Mouse (Mus musculus) thymus, postnatal 25 days (tissue): ENCODE measurements around the gene Nr1h2.
A peak's percentile ranks its signal among the peaks of the same experiment; 100 is the strongest.

Experiments used
- DNase-seq: peaks from one replicate; pipeline ENCODE4 v3.0.0; 2022

Nr1h2 gene

DNA sequence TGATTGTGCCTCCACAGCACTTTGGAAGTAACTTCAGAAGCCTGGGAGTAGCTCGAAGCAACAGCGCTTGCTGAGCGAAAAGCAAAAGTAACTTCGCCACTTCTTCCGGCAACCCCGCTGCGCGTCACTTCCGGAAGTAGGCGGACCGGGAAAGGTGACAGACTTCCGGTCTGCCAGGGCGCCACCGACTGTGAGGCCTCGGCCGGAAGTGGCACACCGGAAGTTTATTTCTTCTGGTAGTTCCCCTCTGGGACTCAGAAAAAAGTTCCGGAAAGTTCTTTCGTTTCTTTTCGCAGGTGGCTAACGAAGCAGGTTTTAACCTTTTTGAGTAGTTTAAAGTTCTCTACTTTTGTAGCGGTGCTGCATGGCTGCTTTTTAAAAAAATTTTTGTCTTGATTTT lies at the start of gene Nr1h2:
TSS of gene Nr1h2 (minus strand) at position 126 of the 400 bp plus-strand sequence.
- DNase-seq = peak; percentile 96

DNA sequence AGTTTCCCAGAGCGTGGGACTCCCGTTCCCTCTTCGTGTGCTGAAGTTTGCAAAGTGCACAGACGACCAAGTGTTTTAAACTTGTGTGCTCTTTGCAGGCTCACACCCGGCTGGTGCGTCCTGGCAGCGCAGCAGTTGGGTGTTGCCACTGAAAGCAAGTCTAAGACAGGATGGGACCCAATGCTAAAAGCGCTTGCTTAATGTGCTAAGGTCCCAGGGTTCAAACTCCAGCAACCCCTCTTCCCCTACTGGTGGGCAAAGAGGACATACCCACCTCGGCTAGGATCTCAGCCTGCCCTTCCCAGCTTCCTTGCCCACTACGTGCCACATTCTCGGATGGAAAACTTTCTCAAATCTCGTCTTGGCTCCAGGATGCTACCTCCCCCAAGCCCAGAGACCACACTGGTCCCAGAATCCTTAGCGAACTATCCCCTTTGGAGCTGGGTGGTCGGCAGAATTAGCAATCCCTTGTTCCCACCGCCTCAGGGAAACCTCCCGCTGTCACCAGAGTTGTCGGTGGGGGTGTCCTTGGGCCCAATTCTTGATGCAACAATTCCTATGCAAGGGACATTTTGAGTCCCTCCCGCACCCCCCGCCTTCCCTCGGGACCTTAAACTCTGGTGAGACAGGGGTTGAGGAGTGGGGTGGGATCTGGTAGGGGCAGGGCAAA lies 49.6 kb upstream of the Nr1h2 start:
- DNase-seq = no peak

DNA sequence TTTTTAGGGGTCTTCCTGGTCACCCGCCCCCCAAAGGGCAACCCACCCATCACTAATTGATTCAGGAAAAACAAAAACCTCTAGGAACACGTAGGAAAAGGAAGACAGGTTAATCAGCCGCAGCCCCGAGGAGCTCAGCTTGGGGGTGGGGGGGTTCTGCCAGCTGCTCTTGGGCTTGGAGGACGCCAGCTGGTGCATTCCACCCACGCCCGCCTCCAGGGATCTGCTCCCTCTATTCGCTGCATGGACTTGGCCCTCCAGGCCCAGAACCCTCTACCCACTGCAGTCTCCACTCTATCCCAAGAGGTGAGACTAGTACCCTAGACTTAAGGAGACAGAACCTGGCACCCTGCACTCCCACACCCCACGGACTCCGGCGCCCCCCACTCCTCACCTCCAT lies 48.7 kb upstream of the Nr1h2 start:
- no peak for DNase-seq

DNA sequence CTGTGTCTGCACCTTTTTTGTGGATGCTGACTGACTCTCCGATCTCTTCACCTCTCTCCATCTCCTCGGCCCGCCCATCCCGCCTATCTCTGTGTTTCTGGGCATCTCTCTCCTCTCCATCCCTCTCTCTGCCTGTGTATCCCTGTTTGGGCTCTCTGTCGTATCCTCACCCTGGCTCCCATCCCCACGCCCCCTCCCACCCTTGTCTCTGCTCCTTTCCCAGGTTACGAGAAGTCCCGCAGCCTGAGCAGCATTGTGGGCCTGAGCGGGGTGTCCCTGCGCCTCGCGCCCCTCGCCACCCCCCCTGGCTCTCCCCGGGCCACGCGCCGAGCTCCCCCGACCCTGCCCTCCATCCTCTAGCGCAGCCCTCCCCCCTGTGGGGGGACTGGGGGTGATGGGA lies 47.9 kb upstream of the Nr1h2 start:
- DNase-seq = no peak

DNA sequence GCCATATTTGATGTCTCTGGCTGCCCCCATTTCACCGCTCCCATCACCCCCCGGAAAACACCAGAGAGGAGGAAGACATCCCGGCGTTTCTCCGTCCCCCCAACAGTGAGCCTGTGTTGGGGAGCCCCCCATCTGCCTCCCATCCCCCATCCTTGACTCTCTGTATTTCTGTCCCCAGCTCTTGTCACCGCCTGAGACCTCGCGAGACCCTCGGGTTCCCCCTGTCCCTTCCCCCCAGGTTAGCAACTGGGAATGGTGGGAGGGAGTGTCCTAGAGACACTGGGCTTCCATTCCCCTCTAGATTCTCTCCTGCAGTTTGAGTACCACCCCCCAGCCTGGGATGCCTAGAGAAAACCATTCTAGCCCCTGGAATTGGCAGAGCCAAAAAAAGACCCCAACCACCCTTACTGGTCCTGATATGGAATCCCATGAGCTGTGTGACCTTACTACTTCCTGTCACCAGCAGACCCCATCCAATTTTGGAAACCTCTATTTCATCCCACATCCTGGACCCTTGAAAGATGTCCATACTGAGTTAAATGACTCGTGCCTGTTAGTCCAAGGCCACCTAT lies 47.0 kb upstream of the Nr1h2 start:
- DNase-seq = no peak

DNA sequence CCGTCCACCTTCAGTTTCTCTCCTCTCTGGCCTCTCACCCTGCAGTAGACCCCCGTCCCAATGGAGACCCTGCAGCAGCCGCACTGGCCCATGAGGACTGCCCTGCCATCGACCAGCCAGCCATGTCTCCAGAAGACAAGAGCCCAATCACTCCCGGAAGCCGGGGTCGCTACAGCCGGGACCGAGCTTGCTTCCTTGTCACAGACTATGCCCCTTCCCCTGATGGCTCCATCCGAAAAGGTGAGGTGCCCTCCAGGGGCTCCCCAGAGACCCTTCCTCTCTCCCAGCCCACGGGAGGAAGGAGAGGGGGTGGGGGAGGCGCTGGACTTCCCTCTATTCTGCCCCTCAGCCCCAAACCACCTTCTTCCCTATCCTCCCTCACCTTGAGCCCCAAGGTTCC lies 44.6 kb upstream of the Nr1h2 start:
- no peak for DNase-seq

DNA sequence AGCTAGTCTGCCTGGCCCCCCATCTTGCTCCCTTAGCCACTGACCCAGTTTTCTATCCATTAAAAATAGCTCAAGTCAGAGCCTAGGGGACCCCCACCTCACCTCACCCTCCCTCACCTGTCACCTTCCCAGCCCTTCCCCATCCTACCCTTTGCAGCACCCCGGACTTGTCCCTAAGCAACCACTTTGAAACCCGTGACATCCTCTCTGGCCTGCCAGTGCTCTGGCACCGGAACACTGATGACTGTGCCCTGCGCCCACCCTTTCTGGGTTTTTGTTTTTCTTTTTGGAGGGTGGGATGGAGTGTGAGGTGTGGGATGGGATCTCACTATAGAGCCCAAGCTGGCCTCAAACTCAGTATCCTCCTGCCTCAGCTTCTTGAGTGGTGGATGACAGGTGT lies 43.9 kb upstream of the Nr1h2 start:
- no peak for DNase-seq

DNA sequence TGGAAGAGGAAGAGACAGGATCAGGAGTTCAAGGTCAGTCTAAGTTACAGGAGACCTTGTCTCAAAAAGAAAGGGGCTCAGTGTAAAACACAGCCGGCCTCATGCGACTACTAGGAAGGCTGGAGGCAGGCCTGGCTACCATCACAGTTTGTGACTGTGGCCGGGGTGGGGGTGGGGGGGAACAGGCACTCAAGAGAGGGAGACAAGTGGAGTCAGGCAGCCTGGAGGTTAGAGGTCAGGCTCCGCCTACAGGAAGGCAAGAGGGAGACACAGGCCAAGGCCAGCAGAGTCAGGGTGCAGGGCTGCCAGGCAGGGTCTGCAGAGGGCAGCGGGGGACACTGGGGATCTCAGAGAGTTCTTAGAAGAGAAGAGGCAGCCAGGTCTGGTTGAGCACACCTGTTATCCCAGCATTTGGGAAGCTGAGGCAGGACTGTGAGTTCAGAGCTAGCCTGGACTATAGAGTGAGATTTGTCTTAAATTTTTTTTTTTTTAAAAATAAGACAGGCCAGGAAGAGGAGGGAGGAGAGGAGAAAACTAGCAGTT lies 43.3 kb upstream of the Nr1h2 start:
- no peak for DNase-seq

DNA sequence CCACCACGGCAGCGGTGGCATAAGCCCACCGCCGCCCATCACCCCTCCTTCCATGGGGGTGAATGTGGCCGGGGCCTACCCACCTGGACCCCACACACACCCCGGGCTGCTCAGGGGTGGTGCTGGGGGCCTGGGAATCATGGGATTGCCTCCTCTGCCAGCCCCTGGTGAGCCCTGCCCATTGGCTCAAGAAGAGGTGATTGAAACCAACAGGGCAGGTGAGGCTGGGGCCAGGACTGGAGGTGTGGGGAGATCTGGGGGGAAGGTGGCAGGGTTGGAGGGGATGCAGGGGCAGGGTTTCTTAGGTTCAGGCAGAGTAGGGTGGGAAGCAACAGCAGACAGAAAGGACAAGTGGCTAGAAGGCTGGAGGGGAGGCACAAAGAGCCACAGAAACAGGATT lies 42.3 kb upstream of the Nr1h2 start:
- no peak for DNase-seq

DNA sequence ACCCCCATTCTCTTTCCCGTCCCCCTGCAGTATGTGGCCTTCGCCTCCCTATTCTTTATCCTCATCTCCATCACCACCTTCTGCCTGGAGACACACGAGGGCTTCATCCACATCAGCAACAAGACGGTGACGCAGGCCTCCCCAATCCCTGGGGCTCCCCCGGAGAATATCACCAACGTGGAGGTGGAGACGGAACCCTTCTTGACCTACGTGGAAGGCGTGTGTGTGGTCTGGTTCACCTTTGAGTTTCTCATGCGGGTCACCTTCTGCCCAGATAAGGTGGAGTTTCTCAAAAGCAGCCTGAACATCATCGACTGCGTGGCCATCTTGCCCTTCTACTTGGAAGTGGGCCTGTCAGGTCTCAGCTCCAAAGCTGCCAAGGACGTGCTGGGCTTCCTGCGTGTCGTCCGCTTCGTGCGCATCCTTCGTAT lies 41.4 kb upstream of the Nr1h2 start:
- DNase-seq = no peak

DNA sequence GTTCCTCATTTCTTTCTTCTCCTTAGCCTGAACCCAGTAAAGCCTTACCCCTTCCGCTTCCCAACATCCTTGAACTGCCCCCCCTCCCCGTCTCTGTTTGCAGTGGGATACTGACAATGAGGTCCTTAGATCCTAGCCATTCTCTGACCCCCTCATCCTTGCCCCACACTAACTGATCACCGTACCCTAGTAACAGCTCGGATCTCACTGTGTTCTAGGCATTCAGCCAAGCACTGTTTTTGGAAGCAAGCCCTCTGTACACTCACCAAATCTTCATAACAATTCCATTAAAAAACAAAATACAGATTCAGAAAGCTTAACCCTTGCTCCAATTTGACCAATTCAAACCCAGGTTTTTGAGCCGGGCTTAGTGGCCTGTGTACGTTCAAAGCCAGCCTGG lies 40.5 kb upstream of the Nr1h2 start:
- DNase-seq = no peak

DNA sequence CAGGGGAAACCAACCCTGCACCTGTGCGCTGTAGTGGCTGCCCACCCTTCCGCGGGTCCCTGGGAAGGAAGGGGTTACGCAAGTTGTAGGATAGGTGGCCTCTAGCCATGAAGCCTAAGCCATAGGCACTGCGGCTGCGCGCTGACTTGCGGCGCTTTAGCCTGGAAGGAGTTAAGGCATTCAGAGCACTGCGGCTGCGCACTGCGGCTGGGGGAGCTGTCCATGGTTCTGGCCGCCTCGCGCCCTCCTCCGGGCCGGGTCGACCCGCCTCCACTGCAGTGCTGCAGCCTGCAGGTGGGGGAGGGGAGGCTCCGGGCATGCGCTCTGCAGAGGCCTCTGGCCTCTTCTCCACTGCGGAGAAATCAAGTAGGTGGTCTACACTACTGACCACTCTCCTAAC lies 40.0 kb upstream of the Nr1h2 start:
- peak; percentile 73 for DNase-seq

DNA sequence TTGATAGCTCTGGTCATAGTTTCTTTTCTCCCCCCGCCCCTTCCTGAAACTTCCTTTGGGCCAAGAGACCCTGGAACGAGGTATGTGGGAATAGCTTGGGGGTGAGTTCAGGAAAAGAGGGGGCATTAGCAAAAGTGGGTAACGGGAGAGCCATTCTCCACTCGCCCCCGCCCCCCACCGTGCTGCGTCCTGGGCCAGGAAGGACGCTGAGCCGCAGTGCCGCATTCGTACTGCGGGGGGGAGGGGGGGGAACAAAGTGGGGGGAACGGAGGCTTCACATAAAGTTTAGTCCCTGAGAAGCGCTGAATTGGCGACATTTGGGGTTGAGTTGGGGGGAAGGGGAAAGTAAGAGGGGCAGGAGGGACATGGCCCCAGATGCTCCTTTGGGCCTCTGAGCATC lies 39.3 kb upstream of the Nr1h2 start:
- no peak for DNase-seq

DNA sequence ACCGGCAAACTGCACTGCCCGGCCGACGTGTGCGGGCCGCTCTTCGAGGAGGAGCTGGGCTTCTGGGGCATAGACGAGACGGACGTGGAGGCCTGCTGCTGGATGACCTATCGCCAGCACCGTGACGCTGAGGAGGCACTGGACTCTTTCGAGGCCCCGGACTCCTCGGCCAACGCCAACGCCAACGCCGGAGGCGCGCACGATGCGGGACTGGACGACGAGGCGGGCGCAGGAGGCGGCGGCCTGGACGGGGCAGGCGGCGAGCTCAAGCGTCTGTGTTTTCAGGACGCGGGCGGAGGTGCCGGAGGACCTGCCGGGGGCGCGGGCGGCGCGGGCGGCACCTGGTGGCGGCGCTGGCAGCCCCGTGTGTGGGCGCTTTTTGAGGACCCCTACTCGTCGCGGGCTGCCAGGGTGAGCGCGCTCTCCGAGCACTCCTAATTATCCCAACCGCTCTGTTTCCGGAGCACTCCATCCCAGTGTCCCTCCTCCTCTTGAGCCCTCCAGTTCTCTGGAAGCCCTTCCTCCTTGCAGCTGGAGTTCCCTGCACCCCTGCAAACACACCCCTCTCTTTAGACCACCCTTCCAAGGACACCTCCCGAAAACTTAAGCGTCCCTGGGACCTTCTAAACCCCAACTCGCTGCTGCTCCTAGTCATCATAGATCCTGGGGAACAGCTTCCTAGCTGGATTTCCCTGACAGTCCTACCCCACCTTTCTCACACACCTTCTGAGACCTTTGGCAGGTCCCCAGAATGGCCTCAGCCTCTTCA lies 37.8 kb upstream of the Nr1h2 start:
- DNase-seq = no peak

DNA sequence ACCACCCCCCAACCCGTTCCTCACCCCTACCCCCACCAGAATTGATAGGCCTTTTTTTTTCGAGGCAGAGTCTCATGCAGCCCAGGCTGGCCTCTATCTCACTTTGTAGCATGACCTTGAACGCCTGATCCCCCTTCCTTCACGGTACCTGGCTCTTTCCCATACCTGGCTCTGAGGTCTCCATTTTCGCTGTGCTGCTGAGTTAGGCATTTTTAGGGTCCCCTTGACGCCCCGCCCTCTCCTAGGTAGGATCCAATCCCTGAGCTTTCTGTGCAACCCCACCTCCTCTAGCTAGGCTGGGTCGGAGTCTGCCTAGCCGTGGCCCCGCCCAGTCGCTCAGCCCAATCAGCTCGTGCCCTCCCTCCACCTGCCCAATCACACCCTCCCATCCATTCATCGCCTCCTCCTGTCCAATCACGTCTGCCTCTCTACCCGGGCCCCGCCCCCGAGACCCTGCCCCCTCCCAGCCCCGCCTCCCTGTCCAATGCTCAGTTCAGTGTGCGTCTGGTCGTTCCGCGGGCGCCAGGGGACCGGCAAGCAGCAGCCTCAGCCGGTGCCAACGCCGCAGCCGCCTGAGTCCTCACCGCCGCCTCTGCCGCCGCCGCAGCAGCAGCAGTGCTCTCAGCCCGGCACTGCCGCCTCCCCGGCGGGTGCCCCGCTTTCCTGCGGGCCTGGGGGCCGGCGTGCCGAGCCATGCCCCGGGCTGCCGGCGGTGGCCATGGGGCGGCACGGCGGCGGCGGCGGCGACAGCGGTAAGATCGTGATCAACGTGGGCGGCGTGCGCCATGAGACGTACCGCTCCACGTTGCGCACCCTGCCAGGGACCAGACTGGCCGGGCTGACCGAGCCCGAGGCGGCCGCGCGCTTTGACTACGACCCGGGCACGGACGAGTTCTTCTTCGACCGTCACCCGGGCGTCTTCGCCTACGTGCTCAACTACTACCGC lies 36.9 kb upstream of the Nr1h2 start, which contains the start of gene Kcnc3:
TSS of gene Kcnc3 (plus strand) at position 263 of the 946 bp plus-strand sequence.
- peak; percentile 52 for DNase-seq

DNA sequence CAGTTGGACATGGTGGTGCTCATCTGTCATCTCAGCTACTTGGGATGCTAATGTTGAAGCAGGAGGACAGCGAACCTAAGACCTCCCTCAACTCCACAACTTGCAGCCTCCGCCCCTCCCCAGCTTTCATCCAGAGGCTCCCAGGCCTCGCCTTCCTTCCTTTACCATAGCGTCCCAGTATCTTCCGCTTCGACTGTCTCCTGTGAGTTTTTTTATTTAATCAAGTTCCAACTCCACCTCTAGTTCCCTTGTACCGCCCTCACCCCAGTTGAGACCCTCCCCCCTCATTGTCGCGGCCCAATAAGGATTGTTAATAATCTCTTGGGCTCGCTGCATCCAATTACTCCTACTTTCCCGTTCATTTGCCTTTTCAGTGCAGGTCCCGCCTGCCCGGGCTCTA lies 36.2 kb upstream of the Nr1h2 start:
- DNase-seq = no peak

DNA sequence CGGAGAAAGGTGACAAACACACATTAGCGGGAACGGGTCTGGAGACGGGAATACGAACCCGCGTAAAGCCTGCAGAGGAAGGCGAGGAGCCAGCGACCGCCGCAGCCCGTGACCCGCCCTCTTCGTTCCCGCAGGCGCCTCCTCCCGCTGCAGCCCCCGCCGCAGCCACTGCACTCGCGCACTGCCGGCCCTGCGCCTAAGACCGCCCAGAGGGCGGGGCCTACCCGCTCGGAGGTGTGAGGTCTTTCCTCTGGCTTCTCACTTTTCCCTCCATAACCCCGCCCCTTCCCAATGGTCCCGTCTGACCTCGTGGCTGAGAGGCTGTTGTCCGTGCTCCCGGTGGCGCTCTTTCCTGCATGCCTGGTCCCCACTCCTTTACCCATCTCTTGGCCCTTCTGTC lies 35.4 kb upstream of the Nr1h2 start:
- DNase-seq = peak; percentile 32

DNA sequence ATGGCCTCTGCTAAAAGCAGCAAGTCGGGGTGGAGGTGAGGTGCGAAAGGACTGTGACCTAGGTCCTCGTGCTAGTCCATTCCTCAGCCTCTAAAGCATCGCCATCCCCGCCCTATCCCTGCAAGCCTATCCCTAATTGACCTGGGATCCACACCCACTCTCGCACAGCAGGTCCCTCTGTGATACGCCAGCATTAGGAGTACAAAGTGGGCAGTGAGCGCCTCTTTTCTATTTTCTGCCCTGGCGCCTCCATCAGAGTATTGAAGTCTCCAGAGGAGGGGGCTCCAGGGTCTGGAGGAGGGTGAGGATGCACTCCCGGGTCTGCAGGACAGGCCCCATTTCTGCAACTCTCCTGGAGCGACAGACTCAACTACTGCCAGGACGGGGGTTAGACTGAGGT lies 34.6 kb upstream of the Nr1h2 start:
- DNase-seq = no peak

DNA sequence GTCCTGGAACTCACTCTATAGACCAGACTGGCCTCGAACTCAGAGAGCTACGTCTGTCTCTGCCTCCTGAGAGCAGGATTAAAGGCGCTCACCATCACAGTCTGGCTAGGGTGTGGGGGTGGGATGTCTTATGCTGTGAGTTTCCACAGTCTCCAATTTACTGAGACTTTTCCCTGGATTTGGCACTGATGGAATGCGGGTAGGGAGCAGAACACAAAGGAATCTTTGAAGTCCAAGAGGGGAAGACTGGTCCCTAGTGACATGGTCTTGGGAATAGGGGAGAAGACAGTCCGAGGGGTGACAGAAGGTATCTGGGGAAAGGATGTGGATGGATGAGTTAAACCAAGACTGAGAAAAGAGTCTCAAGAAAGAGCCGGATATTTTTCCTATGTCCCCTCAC lies 33.9 kb upstream of the Nr1h2 start:
- no peak for DNase-seq

DNA sequence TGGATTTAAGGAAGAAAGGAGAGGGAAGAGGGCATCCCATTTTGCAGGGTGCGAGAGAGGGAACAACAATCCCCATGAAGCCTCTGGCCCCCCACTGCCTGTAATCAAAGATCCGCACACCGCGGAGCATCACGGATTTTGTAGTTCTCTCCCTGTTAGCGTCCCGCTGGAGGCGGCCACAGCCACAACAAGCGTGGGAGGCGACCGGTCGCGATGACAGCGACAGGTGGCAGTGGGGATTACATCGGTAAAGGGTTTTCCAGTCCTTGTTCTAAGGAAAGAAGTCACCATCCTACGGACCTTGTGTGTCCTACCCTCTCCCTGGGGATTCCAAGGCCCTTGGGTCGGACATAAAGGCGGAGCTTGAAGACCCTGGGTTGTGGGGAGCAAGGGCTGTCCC lies 33.2 kb upstream of the Nr1h2 start:
- no peak for DNase-seq

DNA sequence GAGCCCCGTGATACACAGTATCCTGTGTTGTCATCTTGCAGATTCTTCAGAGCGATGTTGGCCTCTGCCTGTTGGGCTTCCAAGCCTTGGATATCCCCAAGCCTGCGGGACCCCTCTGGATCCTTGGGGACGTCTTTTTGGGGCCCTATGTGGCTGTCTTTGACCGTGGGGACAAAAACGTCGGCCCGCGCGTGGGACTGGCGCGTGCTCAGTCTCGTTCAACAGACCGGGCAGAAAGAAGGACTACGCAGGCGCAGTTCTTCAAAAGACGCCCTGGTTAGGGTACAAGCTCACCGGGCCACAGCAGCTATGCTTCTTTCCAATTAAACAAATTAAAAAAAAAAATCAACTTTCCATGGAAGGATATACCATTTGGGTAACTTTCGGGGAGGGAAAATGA lies 32.8 kb upstream of the Nr1h2 start:
- DNase-seq = no peak

DNA sequence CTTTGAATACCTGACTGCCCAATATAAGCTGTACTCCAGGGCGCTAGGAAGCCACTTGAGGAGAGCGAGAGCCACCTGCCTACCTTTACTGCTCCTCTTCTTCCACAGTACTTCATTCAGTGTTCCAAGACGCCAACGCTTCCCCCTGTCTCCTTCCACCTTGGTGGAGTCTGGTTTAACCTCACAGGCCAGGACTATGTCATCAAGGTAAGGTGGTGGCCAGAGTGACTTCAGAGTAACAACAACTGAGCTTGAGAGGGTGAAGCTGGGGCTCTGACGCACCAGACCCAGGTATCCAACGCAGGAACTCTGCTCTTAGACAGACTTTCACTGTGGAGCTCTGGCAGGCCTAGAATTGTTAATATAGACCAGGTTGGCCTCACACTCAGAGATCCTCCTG lies 31.9 kb upstream of the Nr1h2 start:
- DNase-seq = no peak

DNA sequence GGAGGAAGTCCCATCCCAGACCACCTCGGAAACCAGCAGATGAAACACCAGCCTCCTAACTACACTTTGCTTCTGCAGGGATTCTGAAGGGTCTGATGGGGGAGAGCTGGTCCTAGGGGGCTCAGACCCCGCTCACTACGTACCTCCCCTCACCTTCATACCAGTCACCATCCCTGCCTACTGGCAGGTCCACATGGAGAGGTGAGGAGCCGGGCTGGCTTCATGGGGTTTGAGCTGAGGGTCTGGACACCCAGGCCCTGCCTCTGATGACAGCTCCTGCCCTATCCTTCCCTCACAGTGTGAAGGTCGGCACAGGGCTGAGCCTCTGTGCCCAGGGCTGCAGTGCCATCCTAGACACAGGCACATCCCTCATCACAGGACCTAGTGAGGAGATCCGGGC lies 31.2 kb upstream of the Nr1h2 start:
- no peak for DNase-seq
